Mouse (Mus musculus) midbrain, embryonic 16.5 days (tissue): ENCODE measurements around the gene Cutal. TPM values are rescaled to one million over a fixed set of nuclear protein-coding genes. Genes with fewer than 3 reads are reported as not detected.
"Not testable (repeated sequence)": the region's sequence is repeated elsewhere in the genome, so short reads cannot be mapped to it uniquely, and the experiment has no call there.

ENCODE experiments used
- ATAC-seq: fragments of 200-750 bp; cut with Nextera tagmentation; 2 replicates; pipeline ENCODE4 v1.8.0; 2017; ENCODE audit warnings: moderate TSS enrichment
- H3K27ac ChIP-seq: fragments of 300-500 bp; sonication (generic); 2 replicates; pipeline ENCODE4 v1.5.1; 2014; ENCODE audit warnings: mild to moderate bottlenecking, low read length, mixed read lengths
- H3K27me3 ChIP-seq: fragments of 300-500 bp; sonication (generic); 2 replicates; pipeline ENCODE4 v1.6.1; 2014; ENCODE audit warnings: low read depth, low read length, mixed read lengths; ENCODE audit not compliant: control insufficient read depth, insufficient read depth
- H3K36me3 ChIP-seq: fragments of 300-500 bp; sonication (generic); 2 replicates; pipeline ENCODE4 v1.6.1; 2014; ENCODE audit warnings: mild to moderate bottlenecking, low read length, moderate library complexity, mixed read lengths; ENCODE audit not compliant: control insufficient read depth, insufficient read depth
- H3K4me1 ChIP-seq: fragments of 300-500 bp; sonication (generic); 2 replicates; pipeline ENCODE4 v1.6.1; 2014; ENCODE audit warnings: mild to moderate bottlenecking, low read length, mixed read lengths; ENCODE audit not compliant: control insufficient read depth, insufficient read depth
- H3K4me2 ChIP-seq: fragments of 300-500 bp; sonication (generic); 2 replicates; pipeline ENCODE4 v1.6.1; 2014; ENCODE audit warnings: mild to moderate bottlenecking, low read length, mixed read lengths
- H3K4me3 ChIP-seq: fragments of 300-500 bp; sonication (generic); 2 replicates; pipeline ENCODE4 v1.5.1; 2014; ENCODE audit warnings: low read depth, mild to moderate bottlenecking, low read length, moderate library complexity, mixed read lengths
- H3K9ac ChIP-seq: fragments of 300-500 bp; sonication (generic); 2 replicates; pipeline ENCODE4 v1.6.1; 2014; ENCODE audit warnings: low read depth, low read length, mixed read lengths
- H3K9me3 ChIP-seq: fragments of 300-500 bp; sonication (generic); replicated peaks from 2 replicates; pipeline ENCODE4 v1.6.1; 2014; ENCODE audit warnings: mild to moderate bottlenecking, low read length, mixed read lengths; ENCODE audit not compliant: control insufficient read depth, poor library complexity, severe bottlenecking
- whole genome bisulfite sequencing: fragments of 180-500 bp; shearing (Covaris S2); extraction: QIAGEN DNeasy Blood & Tissue Kit; methylation state at CpG from one replicate; pipeline ENCODE4 v1.1.7; 2014; 5-methylcytosine and 5-hydroxymethylcytosine counted together
- polyA plus RNA-seq: library from polyadenylated mRNA; unstranded; fragments of >200 nt; fragmentation: Nextera tagmentation; extraction: Ambion mirVana; gene quantifications from 2 replicates; pipeline ENCODE4 v1.2.1, GENCODE M21; 2015

Cutal gene
- polyA plus RNA-seq, 1 experiment from 2014 or later = 0.28 TPM

DNA sequence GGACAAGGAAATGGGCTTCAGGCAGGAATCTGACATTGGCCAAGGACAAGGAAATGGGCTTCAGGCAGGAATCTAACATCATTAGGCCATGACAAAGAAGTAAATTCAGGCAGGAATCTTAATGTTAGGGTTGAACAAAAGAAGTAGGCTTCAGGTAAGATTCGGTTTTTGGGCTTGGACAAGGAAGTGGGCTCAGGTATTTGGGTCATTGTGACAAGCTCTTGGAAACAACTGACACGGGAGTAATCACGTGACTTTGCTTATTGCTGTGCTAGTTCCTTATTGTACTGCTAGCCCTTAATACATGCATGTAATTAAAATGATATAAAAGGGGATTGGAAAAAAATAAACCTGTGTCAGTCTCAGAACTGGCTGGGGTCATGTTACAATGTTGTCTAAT lies 38.5 kb upstream of the Cutal start:
- 80% methylated on average over 3 of the region's 3 CpGs for WGBS
- Histone ChIP-seq H3K4me1 (no peaks in the 10 kb centered on the region), H3K9me3 (no peaks in the 10 kb centered on the region), H3K4me2 (no peak overlapping the region), H3K9ac (no peak overlapping the region), H3K27ac (no peak overlapping the region), H3K4me3 (no peak overlapping the region), H3K36me3 (no peaks in the 10 kb centered on the region), H3K27me3 (no peaks in the 10 kb centered on the region; the same call in 1 of the 2 replicates)
- ATAC-seq = no peak

DNA sequence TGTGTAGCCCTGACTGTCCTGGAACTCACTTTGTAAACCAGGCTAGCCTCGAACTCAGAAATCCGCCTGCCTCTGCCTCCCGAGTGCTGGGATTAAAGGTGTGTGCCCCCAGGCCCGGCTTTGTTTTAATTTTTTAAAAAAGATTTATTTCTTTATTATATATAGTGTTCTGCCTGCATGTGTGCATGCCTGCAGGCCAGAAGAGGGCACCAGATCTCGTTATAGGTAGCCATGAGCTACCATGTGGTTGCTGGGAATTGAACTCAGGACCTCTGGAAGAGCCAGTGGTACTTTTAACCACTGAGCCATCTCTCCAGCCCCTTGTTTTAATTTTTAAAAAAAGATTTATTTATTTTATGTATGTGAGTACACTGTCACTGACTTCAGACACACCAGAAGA lies 34.1 kb upstream of the Cutal start:
- WGBS = 81% methylated on average over 5 of the region's 5 CpGs
- not testable (repeated sequence) for H3K27me3 ChIP-seq, H3K27ac ChIP-seq, H3K4me1 ChIP-seq, ATAC-seq, H3K4me3 ChIP-seq, H3K9me3 ChIP-seq, H3K4me2 ChIP-seq, H3K9ac ChIP-seq, H3K36me3 ChIP-seq

DNA sequence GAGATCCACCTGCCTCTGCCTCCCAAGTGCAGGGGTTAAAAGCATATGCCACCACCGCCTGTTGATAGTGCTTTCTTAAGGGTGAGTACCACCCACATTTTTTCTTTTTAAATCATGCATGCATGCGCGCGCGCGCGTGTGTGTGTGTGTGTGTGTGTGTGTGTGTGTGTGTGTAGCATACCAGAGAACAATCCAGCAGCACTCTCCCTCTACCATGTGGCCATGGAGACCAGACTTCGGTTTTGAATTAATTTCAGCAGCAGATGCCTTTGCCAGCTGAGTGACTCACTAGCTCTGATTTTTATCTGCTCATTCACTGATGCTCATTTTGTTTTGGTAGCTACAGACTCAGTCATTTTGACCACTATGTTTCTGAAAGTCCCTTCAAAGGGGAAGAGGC lies 32.5 kb upstream of the Cutal start:
- H3K4me1 ChIP-seq = no peaks in the 10 kb centered on the region
- no peak overlapping the region for H3K4me3 ChIP-seq
- H3K4me2 ChIP-seq = no peak overlapping the region
- 91% methylated on average over 8 of the region's 8 CpGs for WGBS
- H3K9me3 ChIP-seq = no peaks in the 10 kb centered on the region
- no peaks in the 10 kb centered on the region for H3K36me3 ChIP-seq
- no peak overlapping the region for H3K27ac ChIP-seq
- no peak for ATAC-seq
- no peaks in the 10 kb centered on the region for H3K27me3 ChIP-seq
- H3K9ac ChIP-seq = no peak overlapping the region

DNA sequence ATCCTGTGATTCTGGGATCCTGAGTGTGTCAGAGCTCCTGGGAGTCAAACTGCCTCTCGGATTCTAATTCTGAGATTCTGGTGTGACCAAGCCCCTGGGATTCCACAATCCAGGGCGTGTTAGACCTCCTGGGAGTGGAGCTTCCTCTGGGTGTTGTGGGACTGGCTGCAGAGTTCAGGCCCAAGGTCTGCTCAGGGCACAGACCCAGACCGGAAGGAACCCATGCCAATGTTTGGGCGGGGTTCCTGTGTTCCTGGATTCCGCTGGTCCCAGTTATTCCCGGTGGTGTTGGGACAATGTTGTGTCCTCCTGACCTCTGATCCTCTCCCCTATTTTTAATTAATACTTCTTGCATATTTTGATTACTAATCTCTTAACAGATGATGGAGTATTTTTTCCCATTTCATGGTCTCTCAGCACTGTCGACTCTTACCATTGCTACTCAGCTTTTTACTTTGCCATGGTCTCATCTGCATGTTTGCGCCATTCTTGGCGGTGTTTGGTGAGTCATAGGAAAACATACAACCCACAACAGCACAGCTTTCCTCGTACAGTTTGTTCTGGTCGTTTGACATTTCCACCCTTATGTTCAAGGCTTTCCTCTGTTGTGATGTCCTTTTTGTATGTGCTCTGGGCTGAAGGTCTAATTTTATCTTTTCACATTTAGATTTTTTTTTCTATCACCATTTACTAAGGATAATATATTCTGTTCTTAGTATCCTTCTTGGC lies 30.8 kb upstream of the Cutal start:
- Histone ChIP-seq H3K36me3 (no peaks in the 10 kb centered on the region), H3K4me3 (no peak overlapping the region), H3K27me3 (no peaks in the 10 kb centered on the region), H3K9ac (no peak overlapping the region), H3K4me1 (no peaks in the 10 kb centered on the region), H3K27ac (no peak overlapping the region), H3K4me2 (no peak overlapping the region), H3K9me3 (no peaks in the 10 kb centered on the region)
- no peak for ATAC-seq
- WGBS = 86% methylated on average over 11 of the region's 11 CpGs

DNA sequence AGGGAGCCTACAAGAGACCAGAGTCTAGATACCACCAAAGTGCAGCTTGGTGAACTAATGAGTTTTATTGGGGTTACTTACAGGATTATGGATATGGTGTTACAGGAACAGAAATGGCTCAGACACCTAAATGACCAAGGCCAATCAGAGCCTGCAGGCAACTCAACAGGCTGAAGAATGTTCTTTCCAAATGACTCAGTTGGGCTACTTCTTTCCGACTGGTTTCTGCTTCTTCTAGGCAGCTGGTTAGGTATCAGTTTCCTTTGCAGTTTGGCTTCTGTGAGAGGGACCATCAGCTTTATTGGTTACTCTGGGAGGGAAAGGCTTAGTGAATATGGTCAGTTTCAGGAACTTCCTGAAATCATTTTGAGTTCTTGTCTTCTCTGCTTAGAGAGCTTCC lies 26.5 kb upstream of the Cutal start:
- H3K9ac ChIP-seq = no peak overlapping the region

DNA sequence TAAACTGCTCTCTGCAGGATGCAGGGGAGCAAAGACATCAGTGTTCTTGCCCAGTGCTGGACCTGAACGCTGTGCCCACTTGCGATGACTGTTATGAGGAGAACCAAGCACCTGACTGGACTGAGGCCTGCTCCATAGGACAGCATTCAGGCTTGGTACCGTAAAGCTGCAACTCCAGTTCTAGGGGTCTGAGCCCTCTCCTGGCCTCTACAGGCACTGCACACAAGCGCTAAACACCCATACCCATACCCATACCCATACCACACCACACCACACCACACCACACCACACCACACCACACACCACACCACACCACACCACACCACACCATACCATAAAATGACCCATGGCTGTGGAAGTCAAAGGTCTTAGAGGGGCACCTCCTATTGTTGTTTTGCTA lies 18.9 kb upstream of the Cutal start:
- H3K27ac ChIP-seq = no peak overlapping the region
- ATAC-seq = no peak
- H3K36me3 ChIP-seq = peaks cover 70% of the 10 kb centered on the region
- H3K4me3 ChIP-seq = no peak overlapping the region
- H3K4me2 ChIP-seq = no peak overlapping the region
- H3K4me1 ChIP-seq = no peaks in the 10 kb centered on the region
- no peak overlapping the region for H3K9ac ChIP-seq
- 84% methylated on average over 4 of the region's 4 CpGs for WGBS
- no peaks in the 10 kb centered on the region for H3K27me3 ChIP-seq
- H3K9me3 ChIP-seq = no peaks in the 10 kb centered on the region

More for the DNA sequence above, 26.5 kb upstream of the Cutal start:
- no peak for ATAC-seq
- H3K36me3 ChIP-seq = peaks cover 14% of the 10 kb centered on the region
- no peaks in the 10 kb centered on the region for H3K27me3 ChIP-seq
- no peaks in the 10 kb centered on the region for H3K9me3 ChIP-seq
- H3K4me3 ChIP-seq = no peak overlapping the region
- H3K4me1 ChIP-seq = no peaks in the 10 kb centered on the region
- WGBS = 100% methylated on average over 1 of the region's 1 CpGs
- no peak overlapping the region for H3K27ac ChIP-seq
- H3K4me2 ChIP-seq = no peak overlapping the region

DNA sequence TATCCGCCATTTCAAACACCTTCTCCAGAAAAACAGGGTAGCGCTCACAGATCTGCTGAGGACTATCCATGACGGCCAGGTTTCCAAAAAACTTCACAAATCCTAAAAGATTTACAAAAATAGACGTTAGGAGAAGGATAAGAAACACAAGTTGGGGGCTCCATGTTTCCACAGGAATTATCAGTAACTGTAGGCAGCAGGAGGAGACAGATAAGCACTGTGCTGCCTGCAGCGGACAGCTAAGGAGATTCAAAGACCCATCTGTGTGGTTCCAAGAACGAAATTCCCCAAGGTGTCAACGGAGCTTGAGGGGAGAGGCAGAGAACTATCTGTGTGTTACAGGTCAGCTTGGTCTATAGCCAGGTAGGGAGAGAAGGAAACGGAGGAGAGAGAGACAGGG lies 16.5 kb upstream of the Cutal start:
- Histone ChIP-seq H3K36me3 (peaks cover 66% of the 10 kb centered on the region), H3K4me3 (no peak overlapping the region), H3K4me1 (no peaks in the 10 kb centered on the region), H3K27me3 (no peaks in the 10 kb centered on the region), H3K27ac (no peak overlapping the region), H3K4me2 (no peak overlapping the region), H3K9ac (no peak overlapping the region), H3K9me3 (no peaks in the 10 kb centered on the region)
- ATAC-seq = no peak
- 95% methylated on average over 8 of the region's 8 CpGs for WGBS

DNA sequence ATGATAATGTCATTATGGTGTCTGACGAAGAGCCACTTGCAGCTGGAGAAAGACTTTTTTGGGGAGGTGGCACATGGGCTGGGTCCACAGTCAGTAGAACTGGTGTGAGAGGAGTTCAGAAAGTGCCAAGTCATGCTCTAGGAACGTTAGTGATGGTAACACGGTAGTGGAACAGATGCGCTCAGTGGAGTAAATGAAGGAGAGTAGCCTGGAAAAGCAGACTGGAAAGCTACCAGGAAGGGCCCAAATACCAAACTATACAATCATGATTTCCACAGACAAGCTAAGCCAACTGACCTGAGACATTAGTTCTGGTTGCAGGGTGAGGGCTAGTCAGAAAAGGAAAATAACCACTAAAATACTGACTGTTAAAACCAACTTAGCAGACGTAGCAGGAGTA lies 4.5 kb upstream of the Cutal start:
- WGBS = 38% methylated on average over 5 of the region's 5 CpGs
- H3K36me3 ChIP-seq = peaks cover 8% of the 10 kb centered on the region
- peaks cover 16% of the 10 kb centered on the region for H3K27me3 ChIP-seq
- no peak overlapping the region for H3K27ac ChIP-seq
- ATAC-seq = no peak
- H3K9me3 ChIP-seq = no peaks in the 10 kb centered on the region
- H3K4me1 ChIP-seq = peaks cover 24% of the 10 kb centered on the region
- peak overlapping the region; percentile 88 for H3K4me3 ChIP-seq
- peak overlapping the region; percentile 60 for H3K4me2 ChIP-seq
- H3K9ac ChIP-seq = peak overlapping the region; percentile 2; the same call in 1 of the 2 replicates

DNA sequence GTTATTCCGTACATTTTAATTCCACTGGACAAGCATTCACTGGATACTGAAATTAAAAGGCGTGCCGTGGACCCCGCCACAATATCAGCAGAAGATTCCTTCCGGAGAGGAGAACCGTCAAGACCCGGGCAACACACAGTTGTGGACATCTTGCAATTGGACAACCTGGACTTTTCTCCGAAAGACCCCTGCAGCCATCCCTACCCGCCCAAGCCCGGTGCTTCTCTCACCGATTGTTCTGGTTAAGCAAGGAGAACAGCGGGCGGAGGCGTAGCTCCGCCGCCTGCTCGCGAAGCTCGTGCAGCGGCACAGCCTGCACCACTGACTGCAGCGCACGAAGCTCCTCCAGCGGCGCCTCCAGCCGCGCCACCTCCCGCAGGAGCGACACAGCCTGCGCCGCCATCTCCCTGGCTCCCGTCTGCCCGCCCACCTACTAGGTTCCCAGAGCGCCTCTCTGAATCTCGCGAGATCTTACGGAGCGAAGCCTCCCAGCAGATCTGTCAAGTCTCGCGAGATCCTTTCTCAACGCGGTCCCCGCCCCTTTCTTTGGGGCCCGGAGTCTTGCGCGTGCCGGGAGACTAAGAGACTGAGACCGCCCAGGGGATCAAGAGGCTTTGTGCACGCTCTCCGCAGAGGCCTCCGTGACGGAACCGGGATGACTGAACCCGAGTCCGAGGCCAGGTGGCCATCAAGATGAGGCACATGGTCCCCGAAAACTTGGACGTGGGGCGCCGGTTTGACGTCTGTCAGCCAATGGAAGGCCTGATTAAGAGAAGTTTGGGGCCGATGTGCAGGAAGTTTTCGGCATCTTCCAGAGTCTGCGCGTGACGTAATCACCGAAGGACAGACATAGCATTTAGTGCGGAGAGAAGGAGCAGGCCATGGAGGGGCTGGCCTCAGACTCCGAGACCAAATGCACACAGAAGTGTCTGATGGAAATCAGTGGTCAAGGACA lies 3.4 kb upstream of the Cutal start:
- Histone ChIP-seq H3K9ac (peak overlapping the region; percentile 87), H3K27ac (peak overlapping the region; percentile 87), H3K36me3 (no peaks in the 10 kb centered on the region), H3K4me1 (peaks cover 24% of the 10 kb centered on the region), H3K4me2 (peak overlapping the region; percentile 89), H3K27me3 (peaks cover 22% of the 10 kb centered on the region), H3K9me3 (no peaks in the 10 kb centered on the region), H3K4me3 (peak overlapping the region; percentile 88)
- peak; percentile 99 for ATAC-seq
- WGBS = under 1% methylated on average over 66 of the region's 67 CpGs
